Mouse (Mus musculus) skeletal muscle tissue, adult 2 months (tissue): ENCODE results near the gene Spink4.

Source experiments
- DNase-seq: peaks from one replicate; pipeline ENCODE4 v3.0.0-alpha.2; 2012; ENCODE audit warnings: low read depth, low spot score

Spink4 gene

GRCm38 (mm10) chr4:40963536-40963935 is 43.7 kb downstream of the Spink4 start:
- no peak for DNase-seq

DNA sequence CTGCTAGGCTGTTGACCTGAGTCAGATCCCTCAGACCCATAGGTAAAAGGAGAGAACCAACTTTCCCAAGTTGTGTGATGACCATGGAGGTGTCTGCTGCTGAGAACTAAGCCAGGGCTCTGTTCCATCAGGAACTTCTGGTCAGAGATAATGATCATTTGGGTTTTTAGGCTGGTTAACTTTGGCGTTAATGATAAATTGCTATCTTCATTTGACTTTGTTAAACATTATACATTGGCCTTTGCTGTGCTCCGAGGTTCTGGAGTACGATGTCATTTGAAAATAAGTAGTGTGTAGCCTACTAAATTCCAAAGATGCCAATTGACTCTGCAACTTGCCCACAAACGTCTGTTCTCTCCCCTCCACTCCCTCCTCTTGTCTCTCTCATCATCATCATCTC is 49.3 kb downstream of the Spink4 start:
- no peak for DNase-seq

GRCm38 (mm10) chr4:40969781-40970591 is 50.1 kb downstream of the Spink4 start:
- no peak for DNase-seq

- no peak for DNase-seq
Measured at GRCm38 (mm10) chr4:40970592-40970841, 50.7 kb downstream of the Spink4 start.

DNA sequence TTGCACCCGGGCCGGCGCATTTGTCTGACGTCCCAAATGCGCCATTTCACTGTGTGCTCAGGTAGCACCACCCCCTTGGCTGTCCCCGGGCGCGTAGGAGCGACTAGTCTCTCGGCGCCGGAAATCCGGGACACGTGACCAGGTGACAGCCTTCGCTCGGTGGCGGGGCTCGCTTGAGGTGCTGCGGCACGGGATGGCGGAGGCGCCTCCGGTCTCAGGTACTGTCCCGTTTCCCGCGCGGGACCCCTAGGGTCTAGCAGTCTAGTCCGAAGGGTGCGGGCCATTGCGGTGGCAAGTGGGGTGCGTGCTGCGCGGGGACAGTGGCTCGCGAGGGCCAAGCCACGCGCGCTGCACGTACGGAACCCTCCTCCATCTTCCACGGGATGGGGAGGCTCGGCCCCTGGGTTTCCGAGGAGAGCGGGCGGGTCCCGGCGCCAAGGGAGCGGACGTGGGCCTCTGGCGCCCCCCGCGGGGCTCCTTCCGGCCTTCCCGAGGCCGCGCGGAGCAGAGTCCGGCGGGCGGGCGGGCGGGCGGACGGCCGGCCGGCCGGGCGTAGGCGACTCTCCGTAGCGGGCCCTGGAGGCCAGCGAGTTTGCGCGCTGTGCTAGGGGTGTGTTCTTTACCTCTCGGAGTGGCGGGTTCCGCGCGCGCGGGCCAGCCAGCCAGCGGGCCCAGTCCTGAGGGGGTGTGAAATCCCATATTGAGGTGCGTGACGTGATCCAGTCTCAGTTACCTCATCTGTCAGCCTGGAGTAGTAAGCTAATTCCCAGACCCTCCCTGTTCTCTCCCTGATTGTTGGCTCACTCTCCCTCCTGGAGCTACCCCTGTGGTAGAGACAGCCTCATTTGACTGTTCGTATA is 51.2 kb downstream of the Spink4 start, which contains the start of gene Nfx1:
Gene Nfx1, plus strand, starts transcription at position 65 of the 860 bp plus-strand sequence.
- peak; percentile 96 for DNase-seq

DNA sequence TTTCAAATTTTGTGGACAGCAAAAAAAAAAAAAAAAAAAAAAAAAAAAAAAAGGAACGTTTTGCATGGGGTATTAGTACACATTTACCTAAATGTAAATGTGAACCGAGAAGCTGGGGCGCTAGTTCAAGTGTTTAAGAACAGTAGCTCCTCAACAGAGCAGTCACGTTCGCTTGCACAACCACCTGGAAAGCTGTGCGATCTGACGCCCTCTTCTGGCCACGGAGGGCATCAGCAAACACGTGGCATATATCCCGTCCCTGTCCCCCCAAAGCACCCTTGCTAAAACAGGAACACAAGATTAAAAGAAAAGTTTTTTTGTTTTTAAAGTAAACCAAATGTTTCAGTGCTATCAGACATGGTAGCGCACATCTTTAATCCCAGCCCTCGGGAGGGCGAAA is 51.9 kb downstream of the Spink4 start:
- DNase-seq, result no peak

DNA sequence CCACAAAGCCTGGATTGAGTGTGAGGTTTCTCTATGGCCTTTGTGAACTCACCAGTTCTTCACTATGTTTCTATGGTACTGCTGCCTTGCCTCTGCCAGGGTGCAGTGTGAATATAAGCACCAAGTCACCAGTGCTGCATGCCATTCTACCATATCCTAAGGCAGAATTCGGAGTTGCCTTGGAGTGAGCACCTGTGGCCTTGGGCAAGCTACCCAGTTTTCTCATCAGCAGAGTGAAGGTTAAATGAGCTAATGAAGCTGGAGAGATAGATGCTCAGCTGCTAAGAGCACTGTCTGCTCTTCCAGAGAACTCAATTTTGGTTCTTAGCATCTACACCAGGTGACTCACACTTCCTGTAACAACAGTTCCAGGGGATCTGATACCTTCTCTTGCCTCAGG is 54.2 kb downstream of the Spink4 start:
- no peak for DNase-seq

DNA sequence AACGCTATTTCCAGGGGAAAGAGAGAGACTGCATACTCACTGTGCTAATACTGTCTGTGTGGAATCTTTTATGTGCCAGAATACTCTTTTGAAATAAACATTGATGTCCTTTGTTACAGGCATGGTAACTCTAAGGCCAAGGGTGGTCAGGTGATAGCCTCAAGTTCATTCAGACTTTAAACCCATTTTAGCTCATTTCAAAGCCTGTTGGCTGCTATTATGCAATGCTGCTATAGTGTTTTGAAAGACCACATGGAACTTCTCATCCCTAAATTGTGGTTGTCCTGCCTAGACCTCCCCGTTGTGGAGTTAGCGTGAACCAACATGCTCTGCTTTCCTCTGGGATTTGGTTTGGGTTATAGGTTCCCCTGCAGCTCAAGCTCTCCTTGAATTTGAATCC is 55.8 kb downstream of the Spink4 start:
- no peak for DNase-seq

- DNase-seq, result no peak
Measured at GRCm38 (mm10) chr4:40976651-40977050, 56.8 kb downstream of the Spink4 start.

- no peak for DNase-seq
Measured at GRCm38 (mm10) chr4:40979430-40979829, 59.6 kb downstream of the Spink4 start.
